Mouse (Mus musculus): ENCODE measurements around the gene Pam. TPM values are rescaled to one million over a fixed set of nuclear protein-coding genes. Genes with fewer than 3 reads are reported as not detected.
A peak's percentile ranks its signal among the peaks of the same experiment; 100 is the strongest.

Gene Pam
- polyA plus RNA-seq, 1 experiment from 2014 or later = 27.2 TPM

DNA sequence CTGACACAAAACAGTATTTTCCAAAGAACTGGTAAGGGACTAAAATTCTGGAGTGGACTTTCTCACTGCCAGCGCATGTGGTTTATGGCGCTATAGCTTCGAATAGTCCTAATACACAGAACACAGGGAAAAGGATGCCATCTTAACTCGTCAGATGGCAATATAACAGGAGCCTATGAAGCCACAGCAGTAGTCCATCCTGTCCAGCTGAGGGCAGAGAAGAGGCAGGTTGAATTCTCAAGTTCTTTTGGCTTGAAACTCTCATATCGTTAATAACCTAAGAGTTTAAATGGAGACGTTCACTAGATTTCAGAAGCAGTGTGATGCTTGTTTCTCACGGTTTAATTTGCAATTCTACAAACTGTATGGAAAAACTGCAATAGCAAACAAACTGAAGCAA, 211.9 kb downstream of the Pam start:
- Histone ChIP-seq H3K4me2 (replicated peaks) (no peak overlapping the region), H3K27me3 (no peaks in the 10 kb centered on the region), H3K4me1 (no peaks in the 10 kb centered on the region), H3K9ac (replicated peaks) (no peak overlapping the region), H3K9me3 (no peaks in the 10 kb centered on the region), H3K4me3 (no peak overlapping the region), H3K36me3 (no peaks in the 10 kb centered on the region), H3K27ac (replicated peaks) (no peak overlapping the region)
- no peak for ATAC-seq (ENCODE audit: low FRiP score, low read depth)
- WGBS = 89% methylated on average over 7 of the region's 7 CpGs

DNA sequence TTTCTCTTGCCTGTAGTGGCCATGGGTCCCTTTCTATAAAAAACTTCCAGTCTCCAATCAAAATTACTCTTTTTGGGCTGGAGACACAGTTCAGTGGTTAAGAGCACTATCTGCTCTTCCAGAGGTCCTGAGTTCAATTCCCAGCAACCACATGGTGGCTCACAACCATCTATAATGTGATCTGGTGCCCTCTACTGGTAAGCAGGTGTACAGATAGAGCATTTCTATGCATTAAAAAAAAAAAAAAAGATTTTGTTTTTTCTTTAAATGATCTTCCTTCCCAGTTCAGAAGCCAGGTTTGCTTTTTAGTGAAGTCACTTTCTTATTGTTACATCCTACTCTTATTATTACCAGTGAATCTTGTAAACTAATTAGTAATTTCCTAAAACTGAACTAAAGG, 218.4 kb downstream of the Pam start:
- no peak overlapping the region for H3K4me2 ChIP-seq (replicated peaks)
- no peak overlapping the region for H3K9ac ChIP-seq (replicated peaks)
- no peak overlapping the region for H3K27ac ChIP-seq (replicated peaks)
- H3K9me3 ChIP-seq = no peaks in the 10 kb centered on the region
- no peak for ATAC-seq (ENCODE audit: low FRiP score, low read depth)
- H3K27me3 ChIP-seq = no peaks in the 10 kb centered on the region
- H3K4me1 ChIP-seq = no peaks in the 10 kb centered on the region
- no peak overlapping the region for H3K4me3 ChIP-seq
- H3K36me3 ChIP-seq = no peaks in the 10 kb centered on the region

DNA sequence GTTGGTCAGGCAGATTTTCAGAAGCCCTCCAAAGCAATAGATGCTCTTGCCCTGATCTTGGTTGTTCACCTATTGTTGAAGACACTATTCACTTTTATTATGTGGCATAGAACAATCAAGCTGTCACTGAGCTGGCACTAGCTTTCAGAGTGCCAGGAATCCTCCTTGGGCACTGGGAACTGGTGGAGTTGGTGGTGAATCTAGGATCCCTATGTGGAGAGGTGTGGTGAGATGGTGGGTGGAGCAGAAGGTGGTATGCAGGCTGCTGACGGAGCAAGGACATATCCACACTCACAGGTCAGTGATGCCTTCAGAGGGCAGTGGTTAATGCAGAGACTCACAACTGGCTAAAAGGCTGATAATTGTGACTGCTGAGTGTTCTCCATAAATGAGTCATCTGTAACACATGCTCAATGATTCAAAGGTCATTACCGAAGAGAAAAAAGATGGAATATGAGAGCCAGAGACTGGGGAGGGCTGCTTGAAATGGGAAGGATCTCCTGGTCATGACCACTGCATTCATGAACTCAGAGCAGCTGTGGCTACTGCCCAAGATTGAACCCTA, 221.9 kb downstream of the Pam start:
- ATAC-seq (ENCODE audit: low FRiP score, low read depth) = no peak
- no peak overlapping the region for H3K9ac ChIP-seq (replicated peaks)
- H3K4me3 ChIP-seq = no peak overlapping the region
- no peaks in the 10 kb centered on the region for H3K27me3 ChIP-seq
- H3K36me3 ChIP-seq = no peaks in the 10 kb centered on the region
- WGBS = 98% methylated on average over 2 of the region's 2 CpGs
- H3K27ac ChIP-seq (replicated peaks) = no peak overlapping the region
- H3K9me3 ChIP-seq = no peaks in the 10 kb centered on the region
- no peak overlapping the region for H3K4me2 ChIP-seq (replicated peaks)
- H3K4me1 ChIP-seq = no peaks in the 10 kb centered on the region

DNA sequence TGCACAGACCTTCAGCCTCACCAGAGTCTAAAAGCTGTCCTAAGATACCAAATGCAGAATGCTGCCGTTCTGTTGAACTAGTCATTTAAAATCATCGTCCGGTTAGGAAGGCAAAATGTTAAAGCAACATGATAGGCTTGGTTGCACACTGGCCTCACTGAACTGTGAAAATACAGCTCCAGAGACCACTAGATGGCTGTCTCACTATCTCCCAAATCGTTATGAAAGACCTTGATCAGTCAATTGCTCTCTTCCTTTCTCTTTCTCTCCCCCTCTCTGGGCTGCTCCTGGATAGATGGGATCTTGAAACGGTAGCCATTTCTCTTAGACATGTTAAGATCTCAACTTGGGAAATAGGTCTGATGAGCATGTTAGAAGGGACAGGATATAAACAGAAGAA, 223.0 kb downstream of the Pam start:
- H3K4me1 ChIP-seq = no peaks in the 10 kb centered on the region
- H3K9ac ChIP-seq (replicated peaks) = no peak overlapping the region
- no peaks in the 10 kb centered on the region for H3K36me3 ChIP-seq
- no peak overlapping the region for H3K4me2 ChIP-seq (replicated peaks)
- H3K4me3 ChIP-seq = no peak overlapping the region
- no peak overlapping the region for H3K27ac ChIP-seq (replicated peaks)
- ATAC-seq (ENCODE audit: low FRiP score, low read depth) = peak; percentile 27; the same call in 1 of the 2 replicates
- H3K27me3 ChIP-seq = no peaks in the 10 kb centered on the region
- no peaks in the 10 kb centered on the region for H3K9me3 ChIP-seq
- WGBS = 61% methylated on average over 5 of the region's 5 CpGs

DNA sequence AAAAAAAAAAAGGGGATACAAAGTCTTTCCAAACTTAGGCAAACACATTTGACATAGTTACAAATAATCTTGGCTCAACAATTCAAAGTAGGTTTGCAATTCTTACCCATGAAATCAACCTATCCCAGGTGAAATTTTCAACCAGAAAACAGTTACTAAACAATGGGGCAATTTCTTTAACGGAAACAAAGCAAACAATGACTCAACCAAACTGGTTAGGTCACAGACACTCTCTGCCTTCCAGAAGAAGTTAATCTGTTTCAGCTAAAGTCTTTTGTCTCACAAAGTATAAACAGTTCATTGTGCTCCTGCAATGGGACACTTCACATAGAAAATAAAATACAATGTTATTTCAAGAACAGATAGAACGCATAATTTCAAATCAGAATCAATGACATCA, 223.4 kb downstream of the Pam start:
- Histone ChIP-seq H3K27ac (replicated peaks) (no peak overlapping the region), H3K4me2 (replicated peaks) (no peak overlapping the region), H3K36me3 (no peaks in the 10 kb centered on the region), H3K9me3 (no peaks in the 10 kb centered on the region), H3K4me1 (no peaks in the 10 kb centered on the region), H3K27me3 (no peaks in the 10 kb centered on the region), H3K4me3 (no peak overlapping the region), H3K9ac (replicated peaks) (no peak overlapping the region)
- ATAC-seq (ENCODE audit: low FRiP score, low read depth) = no peak
- WGBS = 81% methylated on average over 2 of the region's 2 CpGs

DNA sequence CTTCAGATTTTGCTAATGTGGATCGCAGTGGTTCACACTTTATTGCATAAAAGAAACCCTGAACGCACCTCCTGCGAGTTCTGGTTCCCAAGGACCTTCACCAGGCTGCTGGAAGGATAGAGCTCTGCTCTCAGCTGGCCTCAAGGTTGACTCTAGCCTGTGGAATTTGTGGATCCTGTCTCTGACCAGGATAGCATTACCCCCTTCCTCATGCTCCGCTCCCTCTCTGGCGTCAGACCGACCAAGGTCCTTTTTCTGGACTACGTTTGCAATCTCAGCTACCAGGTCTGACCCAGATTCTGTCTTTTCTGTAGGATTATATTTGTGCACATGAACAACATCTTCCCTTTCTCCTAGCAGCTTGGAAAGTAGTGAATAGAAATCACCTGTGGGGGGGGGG, 231.3 kb downstream of the Pam start:
- H3K4me3 ChIP-seq = no peak overlapping the region
- no peak overlapping the region; the same call in 1 of the 2 replicates for H3K27ac ChIP-seq (replicated peaks)
- no peaks in the 10 kb centered on the region for H3K36me3 ChIP-seq
- peaks cover 9% of the 10 kb centered on the region for H3K4me1 ChIP-seq
- no peak for ATAC-seq (ENCODE audit: low FRiP score, low read depth)
- no peak overlapping the region for H3K4me2 ChIP-seq (replicated peaks)
- H3K9ac ChIP-seq (replicated peaks) = no peak overlapping the region
- 96% methylated on average over 7 of the region's 7 CpGs for WGBS
- no peaks in the 10 kb centered on the region for H3K9me3 ChIP-seq
- H3K27me3 ChIP-seq = no peaks in the 10 kb centered on the region

DNA sequence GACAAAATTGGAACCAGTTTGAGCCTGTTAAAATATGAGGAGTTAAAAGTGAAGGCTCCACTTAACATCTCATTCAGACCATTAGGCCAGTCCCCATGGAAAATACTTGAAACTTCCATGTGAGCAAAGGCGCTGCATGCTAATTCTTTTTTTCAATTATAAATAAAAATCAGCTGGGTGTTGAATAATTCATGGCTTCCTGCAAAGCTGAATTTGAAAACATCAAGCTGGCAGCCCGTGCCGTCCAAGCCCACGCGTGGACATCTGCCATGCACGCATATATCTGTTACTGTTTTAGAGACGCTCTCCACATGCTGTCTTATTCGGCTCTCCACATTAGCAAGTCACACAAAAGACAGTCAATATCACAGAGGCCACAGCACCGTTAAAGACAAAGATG, 232.3 kb downstream of the Pam start:
- no peak overlapping the region for H3K9ac ChIP-seq (replicated peaks)
- H3K4me3 ChIP-seq = no peak overlapping the region
- peak; percentile 87 for ATAC-seq (ENCODE audit: low FRiP score, low read depth)
- H3K4me2 ChIP-seq (replicated peaks) = peak overlapping the region; percentile 21
- H3K36me3 ChIP-seq = no peaks in the 10 kb centered on the region
- 32% methylated on average over 9 of the region's 9 CpGs for WGBS
- H3K9me3 ChIP-seq = no peaks in the 10 kb centered on the region
- H3K27me3 ChIP-seq = no peaks in the 10 kb centered on the region
- peaks cover 9% of the 10 kb centered on the region for H3K4me1 ChIP-seq
- H3K27ac ChIP-seq (replicated peaks) = peak overlapping the region; percentile 70

DNA sequence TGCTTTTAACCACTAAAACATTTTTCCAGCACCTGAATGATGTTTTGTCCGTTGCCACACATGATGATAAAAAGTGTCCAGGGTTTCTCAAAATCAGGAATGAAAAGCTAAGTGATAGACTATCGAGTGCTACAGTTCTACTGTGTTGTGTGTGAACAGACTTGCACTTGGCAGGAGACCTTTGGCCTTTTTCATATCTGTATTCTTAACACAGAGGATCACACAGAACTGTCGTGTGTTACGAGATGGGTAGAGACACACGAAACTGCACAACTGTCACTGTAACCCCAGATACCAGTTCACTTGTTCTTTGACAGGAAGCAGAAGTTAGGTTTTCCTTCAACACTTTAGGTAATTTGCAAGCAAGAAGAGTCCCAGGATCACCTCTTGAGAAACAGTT, 232.7 kb downstream of the Pam start:
- no peak overlapping the region for H3K27ac ChIP-seq (replicated peaks)
- H3K27me3 ChIP-seq = no peaks in the 10 kb centered on the region
- H3K4me3 ChIP-seq = no peak overlapping the region
- no peak overlapping the region for H3K4me2 ChIP-seq (replicated peaks)
- H3K9me3 ChIP-seq = no peaks in the 10 kb centered on the region
- 81% methylated on average over 5 of the region's 5 CpGs for WGBS
- no peak overlapping the region for H3K9ac ChIP-seq (replicated peaks)
- H3K36me3 ChIP-seq = no peaks in the 10 kb centered on the region
- ATAC-seq (ENCODE audit: low FRiP score, low read depth) = peak; percentile 42; the same call in 1 of the 2 replicates
- H3K4me1 ChIP-seq = peaks cover 9% of the 10 kb centered on the region

DNA sequence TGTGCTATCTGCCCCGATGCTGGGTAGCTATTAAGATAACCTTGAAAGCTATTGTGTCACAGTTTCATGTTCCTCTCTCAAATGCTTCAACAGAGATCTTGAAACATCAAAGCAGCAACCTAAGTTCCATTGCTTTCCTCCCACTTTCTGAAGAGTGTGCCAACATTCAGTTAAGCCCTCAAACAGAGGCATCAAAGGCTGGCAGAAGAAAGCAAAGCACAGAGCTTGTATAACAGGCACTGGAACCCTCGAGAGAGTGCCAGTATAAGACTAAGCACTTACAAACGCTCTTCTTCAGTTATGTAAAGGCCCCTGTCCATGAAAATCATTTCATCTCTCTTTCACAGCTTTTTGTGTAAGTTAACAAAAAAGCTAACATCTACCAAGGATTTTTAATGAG, 241.2 kb downstream of the Pam start:
- no peaks in the 10 kb centered on the region for H3K9me3 ChIP-seq
- H3K9ac ChIP-seq (replicated peaks) = no peak overlapping the region
- WGBS = 75% methylated on average over 3 of the region's 3 CpGs
- no peak for ATAC-seq (ENCODE audit: low FRiP score, low read depth)
- H3K4me3 ChIP-seq = no peak overlapping the region
- H3K36me3 ChIP-seq = no peaks in the 10 kb centered on the region
- no peaks in the 10 kb centered on the region for H3K27me3 ChIP-seq
- H3K27ac ChIP-seq (replicated peaks) = no peak overlapping the region
- peaks cover 2% of the 10 kb centered on the region; the same call in 1 of the 2 replicates for H3K4me1 ChIP-seq
- no peak overlapping the region for H3K4me2 ChIP-seq (replicated peaks)

DNA sequence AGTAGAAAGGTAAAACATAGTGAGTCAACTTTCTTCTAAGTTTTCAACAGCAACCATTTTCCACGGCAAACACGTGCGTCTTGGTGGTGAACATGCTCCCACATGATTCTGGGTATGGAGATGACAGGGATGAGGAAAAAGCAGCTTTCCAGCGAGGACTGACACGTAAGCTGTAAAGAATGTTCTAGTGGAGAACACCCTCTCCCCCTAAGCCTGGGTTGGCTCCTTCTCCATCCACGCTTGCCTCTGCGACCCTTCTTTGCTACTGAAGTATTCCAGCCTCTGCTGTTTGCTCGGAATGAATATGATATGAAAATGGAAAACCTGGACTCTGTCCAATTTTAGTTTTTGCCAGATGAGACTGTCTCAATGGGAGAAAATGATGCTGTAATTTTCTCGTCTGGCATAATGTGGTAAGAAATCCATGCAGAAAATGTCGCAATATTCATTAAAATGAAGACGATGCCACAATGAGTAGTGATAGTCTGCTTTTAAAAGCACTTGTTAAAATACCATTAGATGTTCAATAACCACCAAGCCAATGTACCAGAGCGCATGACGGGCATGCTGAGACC, 243.8 kb downstream of the Pam start:
- 93% methylated on average over 13 of the region's 13 CpGs for WGBS
- H3K4me2 ChIP-seq (replicated peaks) = no peak overlapping the region
- H3K27ac ChIP-seq (replicated peaks) = no peak overlapping the region
- peaks cover 18% of the 10 kb centered on the region for H3K4me1 ChIP-seq
- ATAC-seq (ENCODE audit: low FRiP score, low read depth) = no peak
- no peak overlapping the region for H3K9ac ChIP-seq (replicated peaks)
- H3K36me3 ChIP-seq = no peaks in the 10 kb centered on the region
- H3K4me3 ChIP-seq = no peak overlapping the region
- H3K27me3 ChIP-seq = no peaks in the 10 kb centered on the region
- H3K9me3 ChIP-seq = no peaks in the 10 kb centered on the region

DNA sequence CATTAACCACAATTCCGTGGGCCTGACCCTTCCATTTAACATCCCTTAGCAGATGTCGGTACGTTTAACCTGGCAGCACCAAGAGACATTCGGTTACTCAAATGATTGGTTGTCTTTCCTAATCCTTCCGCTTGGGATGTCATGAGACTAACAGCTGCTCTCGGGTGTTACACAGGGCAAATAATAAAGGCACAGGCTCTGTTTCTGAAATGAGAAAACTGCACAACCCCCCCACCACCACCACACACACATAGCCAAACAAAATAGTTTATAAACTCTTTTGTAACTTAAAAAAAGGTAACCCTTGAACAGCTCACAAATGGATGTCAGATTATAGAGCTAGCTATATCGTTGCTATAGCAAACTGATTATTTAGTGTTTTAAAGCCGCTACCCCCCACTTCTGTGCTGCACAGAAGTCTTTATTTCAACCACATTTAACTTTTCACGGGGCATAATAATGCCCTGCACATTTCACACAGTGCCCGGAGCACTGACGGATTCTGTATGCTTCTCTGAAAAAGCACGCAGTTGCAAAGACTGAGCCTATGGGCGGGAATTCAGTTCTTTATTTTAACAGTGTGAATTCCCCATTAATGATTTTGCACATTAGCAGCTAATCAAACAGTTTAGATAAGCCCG, 246.7 kb downstream of the Pam start:
- H3K36me3 ChIP-seq = no peaks in the 10 kb centered on the region
- no peaks in the 10 kb centered on the region for H3K9me3 ChIP-seq
- H3K27me3 ChIP-seq = no peaks in the 10 kb centered on the region
- H3K4me3 ChIP-seq = no peak overlapping the region
- peaks cover 18% of the 10 kb centered on the region for H3K4me1 ChIP-seq
- ATAC-seq (ENCODE audit: low FRiP score, low read depth) = peak; percentile 87
- 12% methylated on average over 14 of the region's 14 CpGs for WGBS
- H3K9ac ChIP-seq (replicated peaks) = no peak overlapping the region
- H3K27ac ChIP-seq (replicated peaks) = peak overlapping the region; percentile 31; the same call in 1 of the 2 replicates
- peak overlapping the region; percentile 19 for H3K4me2 ChIP-seq (replicated peaks)

DNA sequence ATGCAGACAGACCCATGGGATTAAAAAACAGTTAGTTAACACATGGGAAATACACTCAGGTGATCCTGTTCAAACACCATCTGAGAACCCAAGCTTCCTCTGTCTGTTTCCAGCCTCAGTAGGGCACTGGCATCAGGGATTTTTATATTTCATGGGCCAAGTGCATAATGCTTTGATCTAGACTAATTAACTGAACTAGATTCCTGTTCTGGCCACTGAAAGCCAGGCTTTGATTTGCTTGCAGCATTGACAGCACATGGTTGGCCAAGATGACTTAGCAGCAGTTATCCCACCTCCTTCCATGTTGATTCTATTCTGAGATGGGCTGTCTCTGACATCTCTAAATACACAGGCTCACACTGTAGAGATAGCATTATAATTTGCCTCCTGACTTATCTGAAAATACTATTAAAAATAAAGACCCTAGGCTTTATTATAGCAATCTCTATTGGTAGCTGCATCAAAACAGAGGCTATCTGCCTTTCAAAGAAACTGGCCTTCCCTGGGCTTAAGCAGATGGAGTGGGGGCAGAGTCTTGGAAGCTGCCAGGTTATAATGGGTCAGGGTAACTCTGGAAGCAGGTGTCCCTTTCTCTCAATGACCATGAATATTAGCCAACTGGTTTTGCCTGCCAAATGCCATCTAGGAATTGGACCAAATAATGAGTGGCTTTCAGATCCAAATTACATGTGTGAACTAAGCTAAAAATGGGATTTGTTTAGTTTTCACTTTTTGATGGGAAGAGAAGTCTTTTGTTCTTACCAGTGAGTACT, 252.0 kb downstream of the Pam start:
- H3K27ac ChIP-seq (replicated peaks) = no peak overlapping the region
- no peaks in the 10 kb centered on the region for H3K36me3 ChIP-seq
- no peaks in the 10 kb centered on the region for H3K9me3 ChIP-seq
- H3K4me2 ChIP-seq (replicated peaks) = no peak overlapping the region
- H3K4me1 ChIP-seq = peaks cover 8% of the 10 kb centered on the region
- no peaks in the 10 kb centered on the region for H3K27me3 ChIP-seq
- no peak overlapping the region for H3K9ac ChIP-seq (replicated peaks)
- H3K4me3 ChIP-seq = no peak overlapping the region
- ATAC-seq (ENCODE audit: low FRiP score, low read depth) = no peak
